Mouse (Mus musculus): Measurements from ENCODE around the gene Mgmt. TPM values are rescaled to one million over a fixed set of nuclear protein-coding genes. Genes with fewer than 3 reads are reported as not detected.
A peak's percentile ranks its signal among the peaks of the same experiment; 100 is the strongest.

The Mgmt gene
- polyA plus RNA-seq, 1 experiment from 2014 or later: 6.1 TPM

GRCm38 (mm10) chr7:136895356-136895755, 942 bp downstream of the Mgmt start:
- no peak overlapping the region for H3K4me3 ChIP-seq (ENCODE audit: low read length)
- 85% methylated on average over 1 of the region's 1 CpGs for WGBS
- H3K36me3 ChIP-seq (ENCODE audit: control insufficient read depth, insufficient read depth, low read length): no peaks in the 10 kb centered on the region
- no peak overlapping the region for H3K9ac ChIP-seq (ENCODE audit: low read length)
- no peaks in the 10 kb centered on the region for H3K27me3 ChIP-seq (ENCODE audit: control insufficient read depth, insufficient read depth, low read depth, low read length)
- H3K9me3 ChIP-seq (ENCODE audit: control insufficient read depth, low read length): no peaks in the 10 kb centered on the region
- peak overlapping the region; percentile 60; the same call in 1 of the 2 replicates for H3K4me2 ChIP-seq (ENCODE audit: low read depth, low read length)
- ATAC-seq (ENCODE audit: low read depth): no peak
- peaks cover 8% of the 10 kb centered on the region; the same call in 1 of the 2 replicates for H3K4me1 ChIP-seq (replicated peaks; ENCODE audit: control insufficient read depth, insufficient read depth, low read length)
- H3K27ac ChIP-seq (ENCODE audit: low read length): no peak overlapping the region

- H3K4me3 ChIP-seq (ENCODE audit: low read length): no peak overlapping the region
- H3K27ac ChIP-seq (ENCODE audit: low read length): no peak overlapping the region
- H3K36me3 ChIP-seq (ENCODE audit: control insufficient read depth, insufficient read depth, low read length): no peaks in the 10 kb centered on the region
- no peaks in the 10 kb centered on the region for H3K9me3 ChIP-seq (ENCODE audit: control insufficient read depth, low read length)
- no peak overlapping the region for H3K4me2 ChIP-seq (ENCODE audit: low read depth, low read length)
- ATAC-seq (ENCODE audit: low read depth): no peak
- H3K9ac ChIP-seq (ENCODE audit: low read length): no peak overlapping the region
- 68% methylated on average over 7 of the region's 7 CpGs for WGBS
- H3K27me3 ChIP-seq (ENCODE audit: control insufficient read depth, insufficient read depth, low read depth, low read length): no peaks in the 10 kb centered on the region
- peaks cover 8% of the 10 kb centered on the region; the same call in 1 of the 2 replicates for H3K4me1 ChIP-seq (replicated peaks; ENCODE audit: control insufficient read depth, insufficient read depth, low read length)
Observed at GRCm38 (mm10) chr7:136895851-136896250, 1.4 kb downstream of the Mgmt start.

GRCm38 (mm10) chr7:136897481-136897880, 3.1 kb downstream of the Mgmt start:
- Histone ChIP-seq H3K27me3 (ENCODE audit: control insufficient read depth, insufficient read depth, low read depth, low read length) (no peaks in the 10 kb centered on the region), H3K4me2 (ENCODE audit: low read depth, low read length) (no peak overlapping the region), H3K4me3 (ENCODE audit: low read length) (no peak overlapping the region), H3K4me1 (replicated peaks; ENCODE audit: control insufficient read depth, insufficient read depth, low read length) (peaks cover 8% of the 10 kb centered on the region; the same call in 1 of the 2 replicates), H3K27ac (ENCODE audit: low read length) (no peak overlapping the region), H3K9me3 (ENCODE audit: control insufficient read depth, low read length) (0 out of 2 replicates have a peak, but pooled peaks cover 2% of the 10 kb centered on the region), H3K36me3 (ENCODE audit: control insufficient read depth, insufficient read depth, low read length) (no peaks in the 10 kb centered on the region), H3K9ac (ENCODE audit: low read length) (no peak overlapping the region)
- 33% methylated on average over 1 of the region's 1 CpGs for WGBS
- ATAC-seq (ENCODE audit: low read depth): no peak

- ATAC-seq (ENCODE audit: low read depth): no peak
- H3K27me3 ChIP-seq (ENCODE audit: control insufficient read depth, insufficient read depth, low read depth, low read length): no peaks in the 10 kb centered on the region
- H3K27ac ChIP-seq (ENCODE audit: low read length): no peak overlapping the region
Observed at GRCm38 (mm10) chr7:136898005-136898404, 3.6 kb downstream of the Mgmt start.

GRCm38 (mm10) chr7:136908616-136909144, 14.3 kb downstream of the Mgmt start:
- Histone ChIP-seq H3K4me3 (ENCODE audit: low read length) (no peak overlapping the region), H3K27me3 (ENCODE audit: control insufficient read depth, insufficient read depth, low read depth, low read length) (no peaks in the 10 kb centered on the region), H3K9me3 (ENCODE audit: control insufficient read depth, low read length) (no peaks in the 10 kb centered on the region), H3K27ac (ENCODE audit: low read length) (no peak overlapping the region), H3K36me3 (ENCODE audit: control insufficient read depth, insufficient read depth, low read length) (no peaks in the 10 kb centered on the region), H3K9ac (ENCODE audit: low read length) (no peak overlapping the region), H3K4me2 (ENCODE audit: low read depth, low read length) (no peak overlapping the region), H3K4me1 (replicated peaks; ENCODE audit: control insufficient read depth, insufficient read depth, low read length) (no peaks in the 10 kb centered on the region)
- no peak for ATAC-seq (ENCODE audit: low read depth)
- 83% methylated on average over 11 of the region's 11 CpGs for WGBS

More at GRCm38 (mm10) chr7:136898005-136898404, 3.6 kb downstream of the Mgmt start:
- no peak overlapping the region for H3K9ac ChIP-seq (ENCODE audit: low read length)
- H3K36me3 ChIP-seq (ENCODE audit: control insufficient read depth, insufficient read depth, low read length): no peaks in the 10 kb centered on the region
- 20% methylated on average over 4 of the region's 4 CpGs for WGBS
- 0 out of 2 replicates have a peak, but pooled peaks cover 2% of the 10 kb centered on the region for H3K9me3 ChIP-seq (ENCODE audit: control insufficient read depth, low read length)
- no peak overlapping the region for H3K4me2 ChIP-seq (ENCODE audit: low read depth, low read length)
- H3K4me3 ChIP-seq (ENCODE audit: low read length): no peak overlapping the region
- peaks cover 8% of the 10 kb centered on the region; the same call in 1 of the 2 replicates for H3K4me1 ChIP-seq (replicated peaks; ENCODE audit: control insufficient read depth, insufficient read depth, low read length)

GRCm38 (mm10) chr7:136912901-136913300, 18.5 kb downstream of the Mgmt start:
- WGBS: 88% methylated on average over 4 of the region's 4 CpGs
- no peaks in the 10 kb centered on the region for H3K36me3 ChIP-seq (ENCODE audit: control insufficient read depth, insufficient read depth, low read length)
- ATAC-seq (ENCODE audit: low read depth): no peak
- no peak overlapping the region for H3K4me3 ChIP-seq (ENCODE audit: low read length)
- H3K9ac ChIP-seq (ENCODE audit: low read length): no peak overlapping the region
- no peaks in the 10 kb centered on the region for H3K9me3 ChIP-seq (ENCODE audit: control insufficient read depth, low read length)
- no peaks in the 10 kb centered on the region for H3K27me3 ChIP-seq (ENCODE audit: control insufficient read depth, insufficient read depth, low read depth, low read length)
- H3K27ac ChIP-seq (ENCODE audit: low read length): no peak overlapping the region
- no peaks in the 10 kb centered on the region for H3K4me1 ChIP-seq (replicated peaks; ENCODE audit: control insufficient read depth, insufficient read depth, low read length)
- H3K4me2 ChIP-seq (ENCODE audit: low read depth, low read length): no peak overlapping the region

- no peak for ATAC-seq (ENCODE audit: low read depth)
- Histone ChIP-seq H3K27ac (ENCODE audit: low read length) (no peak overlapping the region), H3K36me3 (ENCODE audit: control insufficient read depth, insufficient read depth, low read length) (no peaks in the 10 kb centered on the region), H3K4me2 (ENCODE audit: low read depth, low read length) (no peak overlapping the region), H3K4me3 (ENCODE audit: low read length) (no peak overlapping the region), H3K27me3 (ENCODE audit: control insufficient read depth, insufficient read depth, low read depth, low read length) (no peaks in the 10 kb centered on the region), H3K9ac (ENCODE audit: low read length) (no peak overlapping the region), H3K4me1 (replicated peaks; ENCODE audit: control insufficient read depth, insufficient read depth, low read length) (no peaks in the 10 kb centered on the region), H3K9me3 (ENCODE audit: control insufficient read depth, low read length) (no peaks in the 10 kb centered on the region)
- 80% methylated on average over 3 of the region's 3 CpGs for WGBS
Observed at GRCm38 (mm10) chr7:136916021-136916420, 21.6 kb downstream of the Mgmt start.

- peaks cover 8% of the 10 kb centered on the region for H3K4me1 ChIP-seq (replicated peaks; ENCODE audit: control insufficient read depth, insufficient read depth, low read length)
- no peak overlapping the region for H3K4me2 ChIP-seq (ENCODE audit: low read depth, low read length)
- H3K9me3 ChIP-seq (ENCODE audit: control insufficient read depth, low read length): peaks cover 5% of the 10 kb centered on the region; the same call in 1 of the 2 replicates
- no peak overlapping the region for H3K9ac ChIP-seq (ENCODE audit: low read length)
- H3K4me3 ChIP-seq (ENCODE audit: low read length): no peak overlapping the region
- no peak overlapping the region for H3K27ac ChIP-seq (ENCODE audit: low read length)
- no peaks in the 10 kb centered on the region for H3K36me3 ChIP-seq (ENCODE audit: control insufficient read depth, insufficient read depth, low read length)
- WGBS: 78% methylated on average over 12 of the region's 12 CpGs
- no peak for ATAC-seq (ENCODE audit: low read depth)
- no peaks in the 10 kb centered on the region for H3K27me3 ChIP-seq (ENCODE audit: control insufficient read depth, insufficient read depth, low read depth, low read length)
Observed at GRCm38 (mm10) chr7:136920976-136921755, 26.8 kb downstream of the Mgmt start.

GRCm38 (mm10) chr7:136922230-136922629, 27.8 kb downstream of the Mgmt start:
- Histone ChIP-seq H3K9me3 (ENCODE audit: control insufficient read depth, low read length) (peaks cover 5% of the 10 kb centered on the region; the same call in 1 of the 2 replicates), H3K27ac (ENCODE audit: low read length) (no peak overlapping the region), H3K4me2 (ENCODE audit: low read depth, low read length) (no peak overlapping the region), H3K9ac (ENCODE audit: low read length) (no peak overlapping the region), H3K4me3 (ENCODE audit: low read length) (no peak overlapping the region), H3K4me1 (replicated peaks; ENCODE audit: control insufficient read depth, insufficient read depth, low read length) (peaks cover 8% of the 10 kb centered on the region), H3K27me3 (ENCODE audit: control insufficient read depth, insufficient read depth, low read depth, low read length) (no peaks in the 10 kb centered on the region), H3K36me3 (ENCODE audit: control insufficient read depth, insufficient read depth, low read length) (no peaks in the 10 kb centered on the region)
- 36% methylated on average over 6 of the region's 6 CpGs for WGBS
- ATAC-seq (ENCODE audit: low read depth): peak; percentile 49

All from lung, embryonic 16.5 days (tissue).